Mouse (Mus musculus): ENCODE results near the gene Slc37a1. TPM values are rescaled to one million over a fixed set of nuclear protein-coding genes. Genes with fewer than 3 reads are reported as not detected.

The Slc37a1 gene
- polyA plus RNA-seq, 1 experiment from 2014 or later: 4.6 TPM

- ATAC-seq (ENCODE audit: insufficient number of reproducible peaks, low FRiP score, low TSS enrichment, low read depth): 0 out of 2 replicates have a peak, but pooled peaks have one; percentile 6
- Histone ChIP-seq H3K9ac (no peak overlapping the region), H3K4me3 (replicated peaks) (peak overlapping the region; percentile 49), H3K27ac (replicated peaks) (no peak overlapping the region), H3K4me2 (replicated peaks) (peak overlapping the region; percentile 95), H3K9me3 (replicated peaks) (no peaks in the 10 kb centered on the region), H3K27me3 (peaks cover 28% of the 10 kb centered on the region), H3K36me3 (no peaks in the 10 kb centered on the region), H3K4me1 (peaks cover 28% of the 10 kb centered on the region)
- WGBS: 23% methylated on average over 25 of the region's 25 CpGs
Measured at GRCm38 (mm10) chr17:31295215-31295891, 8.8 kb downstream of the Slc37a1 start.

GRCm38 (mm10) chr17:31295892-31296781 lies 9.5 kb downstream of the Slc37a1 start:
- H3K9me3 ChIP-seq (replicated peaks): no peaks in the 10 kb centered on the region
- H3K36me3 ChIP-seq: no peaks in the 10 kb centered on the region
- WGBS: under 1% methylated on average over 68 of the region's 68 CpGs
- no peak overlapping the region for H3K27ac ChIP-seq (replicated peaks)
- peak overlapping the region; percentile 49 for H3K4me3 ChIP-seq (replicated peaks)
- peaks cover 28% of the 10 kb centered on the region for H3K27me3 ChIP-seq
- peak; percentile 72 for ATAC-seq (ENCODE audit: insufficient number of reproducible peaks, low FRiP score, low TSS enrichment, low read depth)
- H3K4me2 ChIP-seq (replicated peaks): peak overlapping the region; percentile 95
- H3K4me1 ChIP-seq: peaks cover 28% of the 10 kb centered on the region
- peak overlapping the region; percentile 9 for H3K9ac ChIP-seq

GRCm38 (mm10) chr17:31297521-31297939 lies 10.9 kb downstream of the Slc37a1 start:
- H3K4me3 ChIP-seq (replicated peaks): peak overlapping the region; percentile 49
- H3K9me3 ChIP-seq (replicated peaks): no peaks in the 10 kb centered on the region
- H3K27me3 ChIP-seq: peaks cover 28% of the 10 kb centered on the region
- H3K27ac ChIP-seq (replicated peaks): no peak overlapping the region
- H3K4me1 ChIP-seq: peaks cover 28% of the 10 kb centered on the region
- H3K9ac ChIP-seq: no peak overlapping the region
- H3K36me3 ChIP-seq: no peaks in the 10 kb centered on the region
- H3K4me2 ChIP-seq (replicated peaks): peak overlapping the region; percentile 95
- 7% methylated on average over 7 of the region's 7 CpGs for WGBS
- ATAC-seq (ENCODE audit: insufficient number of reproducible peaks, low FRiP score, low TSS enrichment, low read depth): no peak

- H3K4me1 ChIP-seq: peaks cover 28% of the 10 kb centered on the region
- H3K27ac ChIP-seq (replicated peaks): no peak overlapping the region
- no peak overlapping the region for H3K9ac ChIP-seq
- no peak overlapping the region for H3K4me3 ChIP-seq (replicated peaks)
- H3K4me2 ChIP-seq (replicated peaks): no peak overlapping the region
- H3K9me3 ChIP-seq (replicated peaks): no peaks in the 10 kb centered on the region
- 76% methylated on average over 6 of the region's 6 CpGs for WGBS
- peaks cover 28% of the 10 kb centered on the region for H3K27me3 ChIP-seq
- ATAC-seq (ENCODE audit: insufficient number of reproducible peaks, low FRiP score, low TSS enrichment, low read depth): no peak
- H3K36me3 ChIP-seq: no peaks in the 10 kb centered on the region
Measured at GRCm38 (mm10) chr17:31298419-31299209, 12.0 kb downstream of the Slc37a1 start.

GRCm38 (mm10) chr17:31299981-31300380 lies 13.4 kb downstream of the Slc37a1 start:
- ATAC-seq (ENCODE audit: insufficient number of reproducible peaks, low FRiP score, low TSS enrichment, low read depth): no peak
- Histone ChIP-seq H3K4me3 (replicated peaks) (no peak overlapping the region), H3K27ac (replicated peaks) (no peak overlapping the region), H3K4me2 (replicated peaks) (no peak overlapping the region), H3K9me3 (replicated peaks) (no peaks in the 10 kb centered on the region), H3K36me3 (no peaks in the 10 kb centered on the region), H3K9ac (no peak overlapping the region), H3K4me1 (peaks cover 28% of the 10 kb centered on the region), H3K27me3 (peaks cover 27% of the 10 kb centered on the region)
- 84% methylated on average over 4 of the region's 4 CpGs for WGBS

- H3K4me3 ChIP-seq (replicated peaks): no peak overlapping the region
- no peak for ATAC-seq (ENCODE audit: insufficient number of reproducible peaks, low FRiP score, low TSS enrichment, low read depth)
- 56% methylated on average over 3 of the region's 3 CpGs for WGBS
- H3K9ac ChIP-seq: no peak overlapping the region
- no peaks in the 10 kb centered on the region for H3K36me3 ChIP-seq
- no peak overlapping the region for H3K27ac ChIP-seq (replicated peaks)
- peaks cover 19% of the 10 kb centered on the region for H3K27me3 ChIP-seq
- H3K4me2 ChIP-seq (replicated peaks): no peak overlapping the region
- H3K9me3 ChIP-seq (replicated peaks): no peaks in the 10 kb centered on the region
- H3K4me1 ChIP-seq: peaks cover 22% of the 10 kb centered on the region
Measured at GRCm38 (mm10) chr17:31300736-31301135, 14.1 kb downstream of the Slc37a1 start.

GRCm38 (mm10) chr17:31303401-31303800 lies 16.8 kb downstream of the Slc37a1 start:
- Histone ChIP-seq H3K4me3 (replicated peaks) (no peak overlapping the region), H3K9ac (no peak overlapping the region), H3K36me3 (no peaks in the 10 kb centered on the region), H3K9me3 (replicated peaks) (no peaks in the 10 kb centered on the region), H3K4me2 (replicated peaks) (no peak overlapping the region), H3K27ac (replicated peaks) (no peak overlapping the region), H3K4me1 (no peaks in the 10 kb centered on the region), H3K27me3 (no peaks in the 10 kb centered on the region)
- no peak for ATAC-seq (ENCODE audit: insufficient number of reproducible peaks, low FRiP score, low TSS enrichment, low read depth)
- 84% methylated on average over 4 of the region's 4 CpGs for WGBS

GRCm38 (mm10) chr17:31304895-31305775 lies 18.5 kb downstream of the Slc37a1 start:
- no peaks in the 10 kb centered on the region for H3K27me3 ChIP-seq
- no peaks in the 10 kb centered on the region for H3K36me3 ChIP-seq
- no peak for ATAC-seq (ENCODE audit: insufficient number of reproducible peaks, low FRiP score, low TSS enrichment, low read depth)
- H3K9me3 ChIP-seq (replicated peaks): no peaks in the 10 kb centered on the region
- H3K27ac ChIP-seq (replicated peaks): no peak overlapping the region; the same call in 1 of the 2 replicates
- H3K4me3 ChIP-seq (replicated peaks): no peak overlapping the region
- H3K4me1 ChIP-seq: peaks cover 9% of the 10 kb centered on the region
- H3K9ac ChIP-seq: no peak overlapping the region
- 29% methylated on average over 12 of the region's 12 CpGs for WGBS
- no peak overlapping the region for H3K4me2 ChIP-seq (replicated peaks)

- H3K9ac ChIP-seq: no peak overlapping the region
- no peaks in the 10 kb centered on the region for H3K9me3 ChIP-seq (replicated peaks)
- H3K4me3 ChIP-seq (replicated peaks): no peak overlapping the region
- H3K27ac ChIP-seq (replicated peaks): no peak overlapping the region
- no peak for ATAC-seq (ENCODE audit: insufficient number of reproducible peaks, low FRiP score, low TSS enrichment, low read depth)
- WGBS: 17% methylated on average over 5 of the region's 5 CpGs
- no peak overlapping the region for H3K4me2 ChIP-seq (replicated peaks)
- H3K4me1 ChIP-seq: peaks cover 9% of the 10 kb centered on the region
- H3K36me3 ChIP-seq: no peaks in the 10 kb centered on the region
- no peaks in the 10 kb centered on the region for H3K27me3 ChIP-seq
Measured at GRCm38 (mm10) chr17:31305776-31306120, 19.2 kb downstream of the Slc37a1 start.

GRCm38 (mm10) chr17:31307756-31308155 lies 21.2 kb downstream of the Slc37a1 start:
- 81% methylated on average over 3 of the region's 3 CpGs for WGBS
- Histone ChIP-seq H3K9me3 (replicated peaks) (no peaks in the 10 kb centered on the region), H3K36me3 (no peaks in the 10 kb centered on the region), H3K27ac (replicated peaks) (no peak overlapping the region), H3K27me3 (no peaks in the 10 kb centered on the region), H3K4me2 (replicated peaks) (no peak overlapping the region), H3K4me1 (peaks cover 9% of the 10 kb centered on the region), H3K4me3 (replicated peaks) (no peak overlapping the region), H3K9ac (no peak overlapping the region)
- ATAC-seq (ENCODE audit: insufficient number of reproducible peaks, low FRiP score, low TSS enrichment, low read depth): no peak
